Mouse (Mus musculus): ENCODE measurements at regions not wholly inside any gene's neighbourhood (a gene's known extent, or its start where the extent isn't known, plus 50 kb on each side); places are given as distances from the start of the nearest gene placed in this dataset.

- WGBS = 55% methylated on average over 8 of the region's 8 CpGs
- Histone ChIP-seq H3K36me3 (ENCODE audit: control insufficient read depth, insufficient read depth, low read length) (no peaks in the 10 kb centered on the region), H3K4me2 (ENCODE audit: low read depth, low read length) (no peak overlapping the region), H3K4me1 (ENCODE audit: control insufficient read depth, insufficient read depth, low read length) (0 out of 2 replicates have a peak, but pooled peaks cover 3% of the 10 kb centered on the region), H3K27me3 (replicated peaks; ENCODE audit: control insufficient read depth, insufficient read depth, low read length) (no peaks in the 10 kb centered on the region), H3K9ac (ENCODE audit: low read depth, low read length) (no peak overlapping the region), H3K9me3 (ENCODE audit: control insufficient read depth, low read length) (no peaks in the 10 kb centered on the region), H3K27ac (replicated peaks; ENCODE audit: low read depth, low read length) (no peak overlapping the region), H3K4me3 (ENCODE audit: low read depth, low read length) (no peak overlapping the region)
- DNase-seq (ENCODE audit: low spot score) = peak; percentile 46
- ATAC-seq (ENCODE audit: low read depth) = no peak
Measured at GRCm38 (mm10) chr13:71736821-71737345, 226.6 kb downstream of the Irx1 start.

DNA sequence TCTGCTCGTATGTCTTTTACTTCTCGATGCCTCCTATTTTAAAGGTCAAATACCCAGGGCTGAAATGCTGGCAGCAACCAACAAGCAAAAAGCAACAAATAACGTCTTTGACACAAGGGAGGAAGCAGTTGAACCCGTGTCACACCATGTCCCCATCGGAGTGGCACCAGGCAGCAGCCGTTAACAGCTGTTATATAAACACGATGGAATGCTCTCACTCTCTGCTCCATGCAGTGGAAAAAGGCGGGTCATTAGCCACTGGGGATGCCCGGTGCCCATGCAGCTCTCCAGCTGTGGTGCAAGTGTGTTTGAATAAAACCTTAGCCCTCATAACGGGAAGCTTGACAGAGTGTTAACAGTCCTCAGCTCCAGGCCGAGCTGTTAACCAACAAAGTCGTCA lies 229.3 kb downstream of the Irx1 start:
- no peaks in the 10 kb centered on the region for H3K9me3 ChIP-seq (ENCODE audit: control insufficient read depth, low read length)
- ATAC-seq (ENCODE audit: low read depth) (no peak; the same call in 1 of the 2 replicates), DNase-seq (ENCODE audit: low spot score) (peak; percentile 20)
- no peaks in the 10 kb centered on the region; the same call in 1 of the 2 replicates for H3K27me3 ChIP-seq (replicated peaks; ENCODE audit: control insufficient read depth, insufficient read depth, low read length)
- H3K4me2 ChIP-seq (ENCODE audit: low read depth, low read length) = no peak overlapping the region
- no peaks in the 10 kb centered on the region for H3K36me3 ChIP-seq (ENCODE audit: control insufficient read depth, insufficient read depth, low read length)
- H3K9ac ChIP-seq (ENCODE audit: low read depth, low read length) = no peak overlapping the region
- H3K27ac ChIP-seq (replicated peaks; ENCODE audit: low read depth, low read length) = no peak overlapping the region
- WGBS = 41% methylated on average over 12 of the region's 12 CpGs
- H3K4me1 ChIP-seq (ENCODE audit: control insufficient read depth, insufficient read depth, low read length) = 0 out of 2 replicates have a peak, but pooled peaks cover 3% of the 10 kb centered on the region
- no peak overlapping the region for H3K4me3 ChIP-seq (ENCODE audit: low read depth, low read length)

- H3K27me3 ChIP-seq (replicated peaks; ENCODE audit: control insufficient read depth, insufficient read depth, low read length) = no peaks in the 10 kb centered on the region; the same call in 1 of the 2 replicates
- no peak overlapping the region for H3K4me2 ChIP-seq (ENCODE audit: low read depth, low read length)
- no peak overlapping the region for H3K27ac ChIP-seq (replicated peaks; ENCODE audit: low read depth, low read length)
- WGBS = 78% methylated on average over 5 of the region's 5 CpGs
- DNase-seq (ENCODE audit: low spot score) = no peak
- no peaks in the 10 kb centered on the region for H3K9me3 ChIP-seq (ENCODE audit: control insufficient read depth, low read length)
- no peak overlapping the region for H3K9ac ChIP-seq (ENCODE audit: low read depth, low read length)
- no peak for ATAC-seq (ENCODE audit: low read depth)
- no peak overlapping the region for H3K4me3 ChIP-seq (ENCODE audit: low read depth, low read length)
- 0 out of 2 replicates have a peak, but pooled peaks cover 3% of the 10 kb centered on the region for H3K4me1 ChIP-seq (ENCODE audit: control insufficient read depth, insufficient read depth, low read length)
- no peaks in the 10 kb centered on the region for H3K36me3 ChIP-seq (ENCODE audit: control insufficient read depth, insufficient read depth, low read length)
Measured at GRCm38 (mm10) chr13:71733360-71733759, 230.2 kb downstream of the Irx1 start.

GRCm38 (mm10) chr13:71732903-71733302 lies 230.6 kb downstream of the Irx1 start:
- H3K27ac ChIP-seq (replicated peaks; ENCODE audit: low read depth, low read length) = no peak overlapping the region
- no peaks in the 10 kb centered on the region; the same call in 1 of the 2 replicates for H3K27me3 ChIP-seq (replicated peaks; ENCODE audit: control insufficient read depth, insufficient read depth, low read length)
- H3K4me3 ChIP-seq (ENCODE audit: low read depth, low read length) = no peak overlapping the region
- 0 out of 2 replicates have a peak, but pooled peaks cover 3% of the 10 kb centered on the region for H3K4me1 ChIP-seq (ENCODE audit: control insufficient read depth, insufficient read depth, low read length)
- no peak overlapping the region for H3K4me2 ChIP-seq (ENCODE audit: low read depth, low read length)
- DNase-seq (ENCODE audit: low spot score) = no peak
- 78% methylated on average over 1 of the region's 1 CpGs for WGBS
- no peaks in the 10 kb centered on the region for H3K36me3 ChIP-seq (ENCODE audit: control insufficient read depth, insufficient read depth, low read length)
- no peak for ATAC-seq (ENCODE audit: low read depth)
- H3K9me3 ChIP-seq (ENCODE audit: control insufficient read depth, low read length) = no peaks in the 10 kb centered on the region
- no peak overlapping the region for H3K9ac ChIP-seq (ENCODE audit: low read depth, low read length)

GRCm38 (mm10) chr13:71690069-71690817 lies 273.3 kb downstream of the Irx1 start:
- Histone ChIP-seq H3K27ac (replicated peaks; ENCODE audit: low read depth, low read length) (no peak overlapping the region), H3K4me2 (ENCODE audit: low read depth, low read length) (peak overlapping the region; percentile 26; the same call in 1 of the 2 replicates), H3K9me3 (ENCODE audit: control insufficient read depth, low read length) (no peaks in the 10 kb centered on the region), H3K36me3 (ENCODE audit: control insufficient read depth, insufficient read depth, low read length) (no peaks in the 10 kb centered on the region), H3K4me3 (ENCODE audit: low read depth, low read length) (no peak overlapping the region), H3K9ac (ENCODE audit: low read depth, low read length) (no peak overlapping the region), H3K4me1 (ENCODE audit: control insufficient read depth, insufficient read depth, low read length) (no peaks in the 10 kb centered on the region), H3K27me3 (replicated peaks; ENCODE audit: control insufficient read depth, insufficient read depth, low read length) (0 out of 2 replicates have a peak, but pooled peaks cover 4% of the 10 kb centered on the region)
- DNase-seq (ENCODE audit: low spot score) (no peak), ATAC-seq (ENCODE audit: low read depth) (no peak)
- 17% methylated on average over 20 of the region's 20 CpGs for WGBS

GRCm38 (mm10) chr13:71689187-71689586 lies 274.3 kb downstream of the Irx1 start:
- Histone ChIP-seq H3K4me1 (ENCODE audit: control insufficient read depth, insufficient read depth, low read length) (no peaks in the 10 kb centered on the region), H3K27me3 (replicated peaks; ENCODE audit: control insufficient read depth, insufficient read depth, low read length) (0 out of 2 replicates have a peak, but pooled peaks cover 4% of the 10 kb centered on the region), H3K36me3 (ENCODE audit: control insufficient read depth, insufficient read depth, low read length) (no peaks in the 10 kb centered on the region), H3K9me3 (ENCODE audit: control insufficient read depth, low read length) (no peaks in the 10 kb centered on the region), H3K4me3 (ENCODE audit: low read depth, low read length) (no peak overlapping the region), H3K9ac (ENCODE audit: low read depth, low read length) (no peak overlapping the region), H3K4me2 (ENCODE audit: low read depth, low read length) (no peak overlapping the region), H3K27ac (replicated peaks; ENCODE audit: low read depth, low read length) (no peak overlapping the region)
- WGBS = 36% methylated on average over 9 of the region's 9 CpGs
- no peak for ATAC-seq (ENCODE audit: low read depth)
- DNase-seq (ENCODE audit: low spot score) = no peak

GRCm38 (mm10) chr13:71676081-71676624 lies 287.4 kb downstream of the Irx1 start:
- ATAC-seq (ENCODE audit: low read depth) (no peak), DNase-seq (ENCODE audit: low spot score) (no peak)
- Histone ChIP-seq H3K36me3 (ENCODE audit: control insufficient read depth, insufficient read depth, low read length) (no peaks in the 10 kb centered on the region), H3K27me3 (replicated peaks; ENCODE audit: control insufficient read depth, insufficient read depth, low read length) (no peaks in the 10 kb centered on the region), H3K9me3 (ENCODE audit: control insufficient read depth, low read length) (no peaks in the 10 kb centered on the region), H3K9ac (ENCODE audit: low read depth, low read length) (no peak overlapping the region), H3K4me2 (ENCODE audit: low read depth, low read length) (no peak overlapping the region), H3K27ac (replicated peaks; ENCODE audit: low read depth, low read length) (no peak overlapping the region), H3K4me3 (ENCODE audit: low read depth, low read length) (no peak overlapping the region), H3K4me1 (ENCODE audit: control insufficient read depth, insufficient read depth, low read length) (no peaks in the 10 kb centered on the region)
- WGBS = 70% methylated on average over 10 of the region's 10 CpGs

DNA sequence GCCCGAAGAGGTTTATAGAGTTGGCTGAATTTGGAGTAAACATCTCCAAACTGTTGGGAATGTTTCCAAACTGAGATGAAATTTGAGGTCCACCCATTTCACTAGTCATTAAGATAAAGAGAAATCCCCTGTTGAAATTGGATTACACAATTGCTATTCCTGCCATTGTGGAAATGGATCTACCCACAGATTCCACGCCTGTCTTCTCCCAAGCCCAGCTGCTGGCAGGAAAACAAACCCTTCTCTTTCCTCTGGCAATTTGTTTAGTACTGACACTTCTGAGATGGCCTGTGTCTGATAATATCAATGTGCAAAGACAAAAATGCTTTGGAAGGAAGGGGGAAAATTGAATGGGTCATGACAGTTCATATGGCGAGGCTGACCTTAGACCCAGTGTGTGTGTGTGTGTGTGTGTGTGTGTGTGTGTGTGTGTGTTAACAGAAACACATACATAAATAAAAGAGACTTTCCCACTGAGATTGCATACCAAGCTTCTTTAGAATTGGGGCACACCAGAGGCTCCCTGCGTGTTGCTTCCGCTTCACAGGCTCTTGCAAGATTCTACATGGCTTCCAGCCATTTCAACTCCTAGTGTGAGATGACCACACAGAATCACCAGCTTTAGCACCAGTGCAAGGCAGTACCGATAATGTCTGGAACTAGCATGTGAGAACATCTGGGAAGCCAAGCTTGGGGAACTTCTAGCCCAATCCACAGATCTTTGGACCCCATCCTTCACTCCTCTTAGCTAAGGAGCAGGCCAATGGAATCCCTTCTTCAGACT lies 293.4 kb downstream of the Irx1 start:
- Histone ChIP-seq H3K4me1 (ENCODE audit: control insufficient read depth, insufficient read depth, low read length) (peaks cover 17% of the 10 kb centered on the region), H3K36me3 (ENCODE audit: control insufficient read depth, insufficient read depth, low read length) (no peaks in the 10 kb centered on the region), H3K9me3 (ENCODE audit: control insufficient read depth, low read length) (no peaks in the 10 kb centered on the region), H3K27me3 (replicated peaks; ENCODE audit: control insufficient read depth, insufficient read depth, low read length) (no peaks in the 10 kb centered on the region), H3K9ac (ENCODE audit: low read depth, low read length) (no peak overlapping the region), H3K4me2 (ENCODE audit: low read depth, low read length) (no peak overlapping the region), H3K4me3 (ENCODE audit: low read depth, low read length) (no peak overlapping the region), H3K27ac (replicated peaks; ENCODE audit: low read depth, low read length) (no peak overlapping the region)
- 71% methylated on average over 6 of the region's 6 CpGs for WGBS
- DNase-seq (ENCODE audit: low spot score) = peak; percentile 88
- ATAC-seq (ENCODE audit: low read depth) = peak; percentile 28

Data from embryonic facial prominence, embryonic 14.5 days (tissue).